Mouse (Mus musculus): ENCODE results near the gene Galnt10. TPM values are rescaled to one million over a fixed set of nuclear protein-coding genes. Genes with fewer than 3 reads are reported as not detected.
A peak's percentile ranks its signal among the peaks of the same experiment; 100 is the strongest.

Galnt10 gene
- total RNA-seq, 1 experiment: 13.5 TPM

DNA sequence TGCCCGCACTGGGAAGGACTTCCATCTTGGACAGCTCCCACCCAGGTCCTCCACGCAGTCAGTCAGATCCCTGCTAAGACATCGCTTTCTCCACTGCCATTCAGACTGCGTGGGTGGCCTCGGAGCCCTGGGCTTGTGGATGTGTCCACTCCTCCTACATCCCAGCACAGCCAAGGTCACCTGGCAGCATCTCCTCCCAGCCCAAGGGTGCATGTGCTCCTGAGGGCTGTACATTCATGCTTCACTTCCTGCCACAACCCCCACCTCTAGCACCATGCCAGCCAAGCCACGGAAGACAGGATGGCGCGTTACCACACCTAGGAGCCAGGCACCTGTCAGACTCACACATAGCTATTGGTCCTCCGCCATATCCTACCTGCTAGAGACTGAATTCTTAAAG is 27.8 kb downstream of the Galnt10 start:
- Histone ChIP-seq H3K9me3 (ENCODE audit: control insufficient read depth, insufficient read depth, low read depth, low read length) (no peaks in the 10 kb centered on the region), H3K9ac (ENCODE audit: insufficient read depth, low read depth, low read length, poor library complexity, severe bottlenecking) (no peak overlapping the region), H3K4me1 (ENCODE audit: control insufficient read depth in 2 of 2, insufficient read depth in 2 of 2, low read length in 2 of 2, poor library complexity in 1 of 2) (peaks cover 3 to 15% of the 10 kb centered on the region in 2 experiments; a peak in 3 of 4 replicates), H3K27ac (ENCODE audit: insufficient read depth, low read depth, low read length, poor library complexity, severe bottlenecking) (no peak overlapping the region), H3K4me3 (ENCODE audit: insufficient read depth in 1 of 2, low read depth in 1 of 2, low read length in 2 of 2, poor library complexity in 1 of 2, severe bottlenecking in 1 of 2) (no peak overlapping the region), H3K36me3 (ENCODE audit: control insufficient read depth, insufficient read depth, low read length, poor library complexity, severe bottlenecking) (no peaks in the 10 kb centered on the region)
- no peak for DNase-seq (ENCODE audit: low read depth, low spot score)
- no peak for TF ChIP-seq HCFC1 (IDR thresholded peaks at IDR 0.05; ENCODE audit: borderline replicate concordance, insufficient read depth, low read length)
- TF ChIP-seq ZC3H11A (IDR thresholded peaks at IDR 0.05; ENCODE audit: borderline replicate concordance, low read depth, low read length): no peak
- no peak for TF ChIP-seq ZNF384 (IDR thresholded peaks at IDR 0.05; ENCODE audit: low read depth, low read length)
- no peak for TF ChIP-seq MAFK (IDR thresholded peaks at IDR 0.05; ENCODE audit: insufficient read depth, low read depth, low read length)
- no peak for TF ChIP-seq CHD2 (IDR thresholded peaks at IDR 0.05; ENCODE audit: low read depth, low read length)
- in situ Hi-C loops (cut with MboI; ENCODE audit: low sequenced_read_pairs in 2 of 2, unreplicated experiment in 2 of 2): no loop called here

DNA sequence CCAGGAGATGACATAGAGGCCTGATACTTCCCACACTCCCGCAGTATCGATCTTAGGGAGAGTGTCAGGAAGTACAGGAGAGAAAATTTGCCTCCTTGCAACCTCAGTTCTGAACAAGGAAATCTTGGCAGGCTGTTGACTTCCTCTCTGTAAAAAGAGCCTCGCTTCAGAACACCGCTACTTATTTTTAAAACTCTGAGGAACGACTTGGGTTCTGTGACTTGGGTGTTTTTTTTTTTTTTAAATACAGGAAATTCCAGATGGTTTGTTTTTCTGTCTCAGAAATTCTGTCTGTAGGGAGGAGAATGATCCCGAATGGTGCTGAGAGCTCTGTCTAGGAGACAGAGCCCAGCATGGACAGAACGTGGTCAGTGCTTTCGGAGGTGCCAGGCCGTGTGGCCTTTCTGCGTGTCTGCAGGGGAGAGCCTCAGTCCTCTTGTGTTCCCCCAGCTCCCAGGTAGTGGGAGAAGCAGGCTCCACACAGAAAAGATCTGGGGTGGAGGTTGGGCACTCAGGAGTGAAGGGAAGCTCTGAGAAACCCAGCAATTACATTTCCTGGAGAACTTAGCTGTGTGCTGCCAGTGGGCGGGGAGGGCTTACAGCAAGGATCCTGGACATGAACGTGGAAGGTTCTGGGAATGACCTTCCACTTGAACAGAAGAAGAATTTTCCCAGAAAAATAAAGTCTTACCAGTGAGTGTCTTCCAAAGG is 28.9 kb downstream of the Galnt10 start:
- 0 out of 2 replicates have a peak, but pooled peaks have one; percentile 40 for TF ChIP-seq ZNF384 (IDR thresholded peaks at IDR 0.05; ENCODE audit: low read depth, low read length)
- TF ChIP-seq CHD2 (IDR thresholded peaks at IDR 0.05; ENCODE audit: low read depth, low read length): no peak
- no peak for TF ChIP-seq MAFK (IDR thresholded peaks at IDR 0.05; ENCODE audit: insufficient read depth, low read depth, low read length)
- TF ChIP-seq ZC3H11A (IDR thresholded peaks at IDR 0.05; ENCODE audit: borderline replicate concordance, low read depth, low read length): no peak
- TF ChIP-seq HCFC1 (IDR thresholded peaks at IDR 0.05; ENCODE audit: borderline replicate concordance, insufficient read depth, low read length): no peak
- no peaks in the 10 kb centered on the region for H3K9me3 ChIP-seq (ENCODE audit: control insufficient read depth, insufficient read depth, low read depth, low read length)
- in situ Hi-C loops (cut with MboI; ENCODE audit: low sequenced_read_pairs in 2 of 2, unreplicated experiment in 2 of 2): no loop called here
- no peak for DNase-seq (ENCODE audit: low read depth, low spot score)
- H3K27ac ChIP-seq (ENCODE audit: insufficient read depth, low read depth, low read length, poor library complexity, severe bottlenecking): no peak overlapping the region
- H3K9ac ChIP-seq (ENCODE audit: insufficient read depth, low read depth, low read length, poor library complexity, severe bottlenecking): no peak overlapping the region
- no peaks in the 10 kb centered on the region for H3K36me3 ChIP-seq (ENCODE audit: control insufficient read depth, insufficient read depth, low read length, poor library complexity, severe bottlenecking)
- H3K4me3 ChIP-seq (ENCODE audit: insufficient read depth in 1 of 2, low read depth in 1 of 2, low read length in 2 of 2, poor library complexity in 1 of 2, severe bottlenecking in 1 of 2): no peak overlapping the region
- peaks cover 3 to 15% of the 10 kb centered on the region in 2 experiments; a peak in 3 of 4 replicates for H3K4me1 ChIP-seq (ENCODE audit: control insufficient read depth in 2 of 2, insufficient read depth in 2 of 2, low read length in 2 of 2, poor library complexity in 1 of 2)

GRCm38 (mm10) chr11:57677261-57677660 is 32.0 kb downstream of the Galnt10 start:
- Histone ChIP-seq H3K4me1 (ENCODE audit: control insufficient read depth in 2 of 2, insufficient read depth in 2 of 2, low read length in 2 of 2, poor library complexity in 1 of 2) (peaks cover 3 to 12% of the 10 kb centered on the region in 2 experiments; a peak in 2 of 4 replicates), H3K9me3 (ENCODE audit: control insufficient read depth, insufficient read depth, low read depth, low read length) (no peaks in the 10 kb centered on the region), H3K4me3 (ENCODE audit: insufficient read depth in 1 of 2, low read depth in 1 of 2, low read length in 2 of 2, poor library complexity in 1 of 2, severe bottlenecking in 1 of 2) (no peak overlapping the region), H3K36me3 (ENCODE audit: control insufficient read depth, insufficient read depth, low read length, poor library complexity, severe bottlenecking) (no peaks in the 10 kb centered on the region), H3K27ac (ENCODE audit: insufficient read depth, low read depth, low read length, poor library complexity, severe bottlenecking) (no peak overlapping the region), H3K9ac (ENCODE audit: insufficient read depth, low read depth, low read length, poor library complexity, severe bottlenecking) (no peak overlapping the region)
- no peak for DNase-seq (ENCODE audit: low read depth, low spot score)
- TF ChIP-seq HCFC1 (IDR thresholded peaks at IDR 0.05; ENCODE audit: borderline replicate concordance, insufficient read depth, low read length) (no peak), ZC3H11A (IDR thresholded peaks at IDR 0.05; ENCODE audit: borderline replicate concordance, low read depth, low read length) (no peak), ZNF384 (IDR thresholded peaks at IDR 0.05; ENCODE audit: low read depth, low read length) (no peak), MAFK (IDR thresholded peaks at IDR 0.05; ENCODE audit: insufficient read depth, low read depth, low read length) (no peak), CHD2 (IDR thresholded peaks at IDR 0.05; ENCODE audit: low read depth, low read length) (no peak)
- in situ Hi-C loops (cut with MboI; ENCODE audit: low sequenced_read_pairs in 2 of 2, unreplicated experiment in 2 of 2): no loop called here

DNA sequence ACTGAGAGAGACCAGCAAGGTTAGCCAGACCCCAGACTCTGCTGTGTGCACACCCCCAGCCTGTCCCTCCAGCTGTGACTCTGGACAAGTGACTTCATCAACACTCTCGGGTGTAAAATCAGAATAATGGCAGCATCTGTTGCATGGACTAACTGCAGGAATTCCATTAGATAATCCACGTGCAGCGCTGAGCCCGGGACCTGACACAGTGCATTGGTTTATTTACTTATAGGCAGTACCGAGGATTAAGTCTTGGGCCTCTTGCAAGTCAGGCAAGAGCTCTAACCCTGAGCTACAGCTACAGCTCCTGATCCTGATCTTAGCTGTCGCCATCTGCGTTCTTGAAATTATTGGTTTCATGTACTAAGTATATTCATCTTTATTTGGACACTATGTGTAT is 37.3 kb downstream of the Galnt10 start:
- no peaks in the 10 kb centered on the region for H3K9me3 ChIP-seq (ENCODE audit: control insufficient read depth, insufficient read depth, low read depth, low read length)
- TF ChIP-seq HCFC1 (IDR thresholded peaks at IDR 0.05; ENCODE audit: borderline replicate concordance, insufficient read depth, low read length) (no peak), ZNF384 (IDR thresholded peaks at IDR 0.05; ENCODE audit: low read depth, low read length) (no peak), MAFK (IDR thresholded peaks at IDR 0.05; ENCODE audit: insufficient read depth, low read depth, low read length) (no peak)
- H3K36me3 ChIP-seq (ENCODE audit: control insufficient read depth, insufficient read depth, low read length, poor library complexity, severe bottlenecking): no peaks in the 10 kb centered on the region
- no peak overlapping the region for H3K9ac ChIP-seq (ENCODE audit: insufficient read depth, low read depth, low read length, poor library complexity, severe bottlenecking)
- DNase-seq (ENCODE audit: low read depth, low spot score): no peak
- in situ Hi-C loops (cut with MboI; ENCODE audit: low sequenced_read_pairs in 2 of 2, unreplicated experiment in 2 of 2): no loop called here
- H3K27ac ChIP-seq (ENCODE audit: insufficient read depth, low read depth, low read length, poor library complexity, severe bottlenecking): no peak overlapping the region
- H3K4me1 ChIP-seq (ENCODE audit: control insufficient read depth in 2 of 2, insufficient read depth in 2 of 2, low read length in 2 of 2, poor library complexity in 1 of 2): peaks cover 2 to 16% of the 10 kb centered on the region in 2 experiments; a peak in 3 of 4 replicates
- no peak overlapping the region for H3K4me3 ChIP-seq (ENCODE audit: insufficient read depth in 1 of 2, low read depth in 1 of 2, low read length in 2 of 2, poor library complexity in 1 of 2, severe bottlenecking in 1 of 2)

Measured in ES-E14 (cell line).